Mouse (Mus musculus) lung, postnatal 10 days (tissue): ENCODE measurements around the gene Ptgis.
"Not testable (repeated sequence)": the region's sequence is repeated elsewhere in the genome, so short reads cannot be mapped to it uniquely, and the experiment has no call there.

ENCODE experiments used
- DNase-seq: peaks from one replicate; pipeline ENCODE4 v3.0.0; 2021

The Ptgis gene

DNA sequence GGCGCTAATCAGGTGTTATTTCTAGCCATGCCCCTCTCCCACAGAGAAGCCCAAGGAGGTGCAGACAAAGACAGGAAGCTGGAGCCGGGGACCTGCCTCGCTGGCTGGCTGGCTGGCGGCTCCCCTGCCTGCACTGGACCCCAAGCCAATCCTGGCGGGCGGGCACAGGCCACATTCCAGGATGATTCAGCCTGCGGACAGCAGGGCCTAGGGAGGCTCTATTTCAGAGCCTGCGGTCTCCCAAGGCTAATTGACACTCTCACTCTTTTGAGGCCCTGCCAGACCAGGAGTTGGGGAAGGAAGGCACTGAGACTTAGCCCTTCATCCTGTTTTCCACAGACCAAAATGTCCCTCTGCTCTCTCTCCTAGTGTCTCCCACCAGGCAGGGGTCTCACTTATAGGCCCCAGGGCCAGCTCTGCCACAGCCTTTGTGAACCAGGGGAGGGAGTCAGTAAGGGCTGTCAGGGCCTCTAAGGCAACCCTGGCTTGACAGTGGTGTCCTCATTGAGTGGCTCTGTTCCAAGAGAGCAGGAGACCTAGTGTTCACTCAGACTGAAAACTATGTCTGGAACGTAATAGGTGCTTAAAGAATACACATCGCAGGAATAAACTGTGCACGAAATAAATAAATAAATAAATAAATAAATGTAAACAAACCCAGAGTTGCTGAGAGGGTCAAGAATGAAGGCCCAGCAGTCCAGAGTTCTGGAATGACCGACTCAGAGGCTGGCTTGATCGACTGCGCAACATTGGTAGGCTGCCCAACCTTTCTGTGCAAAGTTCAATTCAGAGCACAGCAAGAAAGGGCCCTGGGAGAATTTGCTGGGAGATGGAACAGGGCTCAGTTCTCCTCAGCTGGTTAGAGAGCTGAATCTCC, 8.0 kb downstream of the Ptgis start:
- peak; percentile 75 for DNase-seq

GRCm38 (mm10) chr2:167230554-167230953, 9.8 kb downstream of the Ptgis start:
- DNase-seq = peak; percentile 56

DNA sequence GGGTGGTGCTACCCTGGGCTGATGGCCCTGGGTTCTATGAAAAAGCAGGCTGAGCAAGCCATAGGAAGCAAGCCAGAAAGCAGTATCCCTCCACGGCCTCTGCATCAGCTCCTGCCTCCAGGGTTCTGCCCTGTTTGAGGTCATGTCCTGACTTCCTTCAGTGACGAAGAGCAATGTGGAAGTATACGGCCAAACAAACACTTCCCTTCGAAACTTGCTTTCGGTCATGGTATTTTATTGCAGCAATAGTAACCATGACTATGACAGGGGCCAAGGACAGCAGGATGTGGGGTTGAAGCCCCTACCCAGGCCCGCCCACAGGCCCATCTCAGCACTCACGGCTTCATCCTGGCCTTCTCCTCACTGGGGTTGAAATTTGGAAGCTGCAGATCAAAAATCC, 15.5 kb downstream of the Ptgis start:
- no peak for DNase-seq

GRCm38 (mm10) chr2:167224194-167224593, 16.2 kb downstream of the Ptgis start:
- no peak for DNase-seq

DNA sequence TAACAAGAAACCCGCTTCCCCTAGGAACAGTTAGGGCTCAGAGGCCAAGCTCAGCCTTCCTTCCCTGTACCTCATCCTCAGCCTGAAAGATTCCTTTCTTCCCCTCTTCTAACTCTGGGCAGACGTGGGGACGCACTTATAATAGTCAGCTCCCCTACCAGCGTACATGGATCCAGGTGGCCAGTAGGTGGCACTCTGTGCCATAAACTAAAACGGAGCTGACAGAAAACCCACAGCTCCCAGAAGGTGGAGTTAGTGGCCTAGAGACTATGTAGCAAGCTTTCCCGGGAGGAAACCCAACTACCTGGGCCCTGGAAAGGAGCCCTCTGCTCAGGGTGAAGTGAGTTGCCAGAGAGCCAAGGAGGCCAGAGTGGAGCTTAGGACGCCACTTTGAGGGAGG, 18.3 kb downstream of the Ptgis start:
- peak; percentile 87 for DNase-seq

GRCm38 (mm10) chr2:167221159-167221845, 19.1 kb downstream of the Ptgis start:
- no peak for DNase-seq

GRCm38 (mm10) chr2:167220736-167221135, 19.7 kb downstream of the Ptgis start:
- no peak for DNase-seq

- peak; percentile 92 for DNase-seq
Observed at GRCm38 (mm10) chr2:167219154-167219775, 21.1 kb downstream of the Ptgis start.

DNA sequence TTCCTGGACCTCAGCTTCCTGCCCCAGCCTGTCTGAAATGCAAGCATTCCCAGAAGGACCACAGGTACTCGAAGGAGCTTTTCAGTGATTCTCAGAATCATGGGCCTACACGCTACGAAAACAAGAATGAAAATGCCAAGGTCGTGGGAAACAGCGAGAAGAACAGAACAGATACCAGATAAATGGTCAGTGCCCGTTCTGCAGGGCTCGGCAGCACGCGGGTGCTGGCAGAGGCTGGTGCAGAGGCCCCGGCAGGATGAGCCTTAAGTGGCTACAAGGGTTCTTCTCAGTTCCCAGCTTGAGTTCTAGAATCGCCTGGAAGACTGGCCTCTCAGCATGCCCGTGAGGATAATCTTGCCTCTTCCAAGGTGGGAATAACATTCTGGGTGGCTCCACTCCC, 26.7 kb downstream of the Ptgis start:
- no peak for DNase-seq

DNA sequence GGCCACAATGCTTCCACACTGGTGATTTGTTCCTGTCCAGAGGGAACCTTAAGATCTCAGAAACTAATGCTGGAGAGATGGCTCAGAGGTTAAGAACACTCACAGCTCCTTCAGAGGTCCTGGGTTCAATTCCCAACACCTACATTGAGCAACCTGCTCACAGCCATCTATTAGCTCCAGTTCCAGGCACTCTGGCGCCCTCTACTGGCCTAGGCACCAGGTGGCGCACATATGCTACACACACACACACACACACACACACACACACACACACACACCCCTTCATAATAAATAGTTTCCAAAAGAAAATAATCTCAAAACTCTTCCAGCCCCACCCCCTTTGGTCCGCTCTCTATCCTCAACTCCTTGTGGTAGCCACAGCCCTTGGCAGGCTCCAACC, 27.3 kb downstream of the Ptgis start:
- no peak for DNase-seq

GRCm38 (mm10) chr2:167212551-167212950, 27.9 kb downstream of the Ptgis start:
- no peak for DNase-seq

DNA sequence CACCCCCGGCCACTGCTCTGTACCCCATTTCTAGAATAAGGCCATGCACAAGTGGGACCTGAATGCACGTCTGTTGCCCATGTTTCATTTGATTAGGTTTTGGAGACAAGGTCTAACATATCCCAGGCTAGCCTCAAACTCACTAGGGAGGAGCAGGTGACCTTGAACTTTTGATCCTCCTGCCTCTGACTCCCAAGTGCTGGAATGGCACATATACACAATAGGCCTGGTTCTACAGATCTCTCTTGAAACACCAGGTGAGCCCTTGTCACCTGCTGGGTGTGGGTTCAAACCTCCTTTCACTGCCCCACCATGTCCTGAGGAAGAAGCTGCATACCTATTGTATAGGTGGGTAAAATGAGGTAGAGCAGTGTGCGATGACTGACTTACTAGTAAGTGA, 28.3 kb downstream of the Ptgis start:
- no peak for DNase-seq

DNA sequence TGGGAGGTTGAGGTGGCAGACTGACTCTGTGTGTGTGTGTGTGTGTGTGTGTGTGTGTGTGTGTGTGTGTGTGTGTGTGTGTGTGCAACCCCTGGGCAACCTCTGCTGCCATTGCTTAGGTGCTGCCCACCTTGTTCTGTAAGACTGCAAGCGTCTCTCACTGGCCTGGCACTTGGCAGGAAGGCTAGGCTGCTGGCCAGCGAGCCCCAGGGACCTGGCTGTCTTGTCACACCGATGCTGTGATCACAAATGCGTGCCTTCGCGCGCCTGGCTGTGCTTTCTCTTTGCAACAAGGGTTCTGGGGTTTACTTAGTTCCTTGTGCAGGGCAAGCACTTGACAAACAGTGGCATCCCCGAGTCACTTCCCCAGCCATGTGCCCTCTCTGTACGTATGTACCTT, 30.5 kb downstream of the Ptgis start:
- no peak for DNase-seq

- peak; percentile 43 for DNase-seq
Observed at GRCm38 (mm10) chr2:167208984-167209383, 31.4 kb downstream of the Ptgis start.

DNA sequence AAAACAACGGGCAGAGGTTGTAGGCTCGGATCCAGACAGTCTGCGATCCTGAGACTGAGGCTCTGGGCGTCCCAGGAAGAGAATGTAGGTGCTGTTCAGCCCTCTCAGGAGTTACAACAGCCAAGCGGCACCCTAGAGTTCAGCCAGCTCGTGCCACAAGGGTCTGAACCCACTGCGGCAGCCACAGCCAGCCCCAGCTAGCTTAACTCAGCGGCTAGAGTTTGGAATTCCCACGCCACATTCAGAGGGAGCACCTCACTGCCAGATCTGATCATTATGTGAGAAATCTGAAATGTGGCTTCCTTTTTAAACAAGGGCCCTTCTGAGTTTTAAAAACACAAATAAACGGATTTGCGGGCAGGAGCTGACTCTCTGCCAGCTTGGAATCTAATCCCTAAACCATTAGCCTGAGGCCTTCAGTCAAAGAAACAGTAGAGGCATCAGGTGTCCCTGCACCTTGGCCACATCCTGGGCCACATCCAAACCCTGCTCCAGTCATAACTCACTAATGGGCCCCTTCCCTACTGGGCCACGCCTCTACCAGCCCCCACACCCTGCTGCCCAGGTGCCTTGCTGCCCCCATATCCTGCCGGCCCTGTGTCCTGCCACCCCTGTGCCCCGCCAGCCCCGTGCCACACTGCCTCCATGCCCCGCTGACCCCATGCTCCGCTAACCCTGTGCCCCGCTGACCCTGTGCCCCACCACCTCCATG, 34.3 kb downstream of the Ptgis start:
- DNase-seq = no peak

- DNase-seq = not testable (repeated sequence)
Observed at GRCm38 (mm10) chr2:167204686-167205085, 35.7 kb downstream of the Ptgis start.

DNA sequence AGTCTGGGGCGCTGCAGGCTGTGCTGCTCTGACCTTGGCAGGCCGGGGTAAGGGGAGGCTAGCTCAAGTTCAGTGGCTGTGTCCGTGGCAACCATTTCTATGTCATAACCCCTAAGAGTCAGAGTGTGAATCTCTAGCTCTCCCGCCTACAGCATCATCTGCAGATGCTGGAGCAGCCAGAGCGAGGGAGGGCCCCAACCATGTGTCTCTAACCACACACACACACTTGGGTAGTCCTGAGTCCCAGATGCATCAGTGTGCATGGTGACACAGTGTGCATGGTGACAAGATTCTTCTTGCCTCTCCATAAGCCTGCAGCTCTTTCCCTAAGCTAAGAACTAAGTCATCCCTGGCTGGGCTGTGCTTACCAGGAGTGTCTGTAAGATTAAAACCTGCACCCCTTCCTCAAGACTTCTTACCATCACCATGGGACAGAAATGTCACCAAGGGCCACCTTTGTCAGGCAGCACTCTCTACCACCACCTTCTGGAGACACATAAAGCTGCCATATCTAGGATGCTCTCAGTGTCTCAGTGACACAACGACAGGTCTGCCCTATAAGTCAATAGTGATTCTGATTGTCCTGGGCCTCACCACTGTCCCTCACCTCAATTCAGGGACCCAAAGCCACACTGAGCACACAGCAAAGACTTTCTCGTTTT, 36.8 kb downstream of the Ptgis start:
- DNase-seq = no peak

DNA sequence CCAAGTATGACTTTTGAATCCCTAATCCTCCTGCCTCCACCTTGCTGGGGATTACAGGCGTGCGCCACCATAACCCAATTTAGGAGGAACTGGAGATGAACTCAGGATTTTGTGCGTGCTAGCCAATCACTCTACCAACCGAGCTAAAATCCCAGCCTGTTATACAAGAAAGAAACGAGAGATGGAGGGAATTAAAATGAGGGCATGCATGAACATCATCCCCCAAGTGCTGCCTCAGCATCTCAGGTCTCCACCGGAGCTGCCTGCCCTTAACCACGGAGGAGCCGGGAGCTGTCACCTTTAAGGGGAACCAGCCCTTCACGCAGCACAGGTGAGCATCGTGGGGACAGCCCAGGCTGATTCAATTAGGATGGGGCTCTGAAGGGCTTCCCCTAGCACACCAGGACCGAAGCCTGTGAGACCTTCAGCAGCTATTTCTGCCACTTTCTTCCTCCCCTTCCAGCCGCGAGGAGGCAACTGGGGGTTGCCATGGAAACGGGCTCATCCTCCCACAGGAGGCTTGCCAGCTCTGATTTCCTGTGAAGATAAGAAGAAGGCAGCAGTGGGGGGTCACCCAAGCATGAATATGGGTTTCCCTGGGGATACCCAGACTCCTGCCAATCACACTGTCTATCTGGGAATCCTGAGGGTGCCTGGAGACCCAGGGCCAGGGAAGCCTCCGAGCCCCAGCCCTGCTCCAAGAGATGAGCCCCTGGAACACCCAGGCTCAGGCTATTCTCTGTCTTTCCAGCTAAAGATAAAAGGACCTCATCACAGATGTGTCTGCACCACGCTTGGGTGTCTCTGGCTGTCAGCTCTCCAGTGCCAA, 38.7 kb downstream of the Ptgis start:
- DNase-seq = no peak

GRCm38 (mm10) chr2:167198660-167199427, 41.6 kb downstream of the Ptgis start:
- DNase-seq = no peak

- DNase-seq = no peak
Observed at GRCm38 (mm10) chr2:167193361-167193760, 47.0 kb downstream of the Ptgis start.

- DNase-seq = peak; percentile 78
Observed at GRCm38 (mm10) chr2:167190076-167190399, 50.4 kb downstream of the Ptgis start, which contains the start of gene Kcnb1. Kcnb1 (minus strand) TSS chr2:167190155.
